Mouse (Mus musculus): Measurements from ENCODE around the gene Rnf185. TPM values are rescaled to one million over a fixed set of nuclear protein-coding genes. Genes with fewer than 3 reads are reported as not detected.

Rnf185 gene
- total RNA-seq, 2 experiments from 2014 or later, result 18.9 to 19.4 TPM

DNA sequence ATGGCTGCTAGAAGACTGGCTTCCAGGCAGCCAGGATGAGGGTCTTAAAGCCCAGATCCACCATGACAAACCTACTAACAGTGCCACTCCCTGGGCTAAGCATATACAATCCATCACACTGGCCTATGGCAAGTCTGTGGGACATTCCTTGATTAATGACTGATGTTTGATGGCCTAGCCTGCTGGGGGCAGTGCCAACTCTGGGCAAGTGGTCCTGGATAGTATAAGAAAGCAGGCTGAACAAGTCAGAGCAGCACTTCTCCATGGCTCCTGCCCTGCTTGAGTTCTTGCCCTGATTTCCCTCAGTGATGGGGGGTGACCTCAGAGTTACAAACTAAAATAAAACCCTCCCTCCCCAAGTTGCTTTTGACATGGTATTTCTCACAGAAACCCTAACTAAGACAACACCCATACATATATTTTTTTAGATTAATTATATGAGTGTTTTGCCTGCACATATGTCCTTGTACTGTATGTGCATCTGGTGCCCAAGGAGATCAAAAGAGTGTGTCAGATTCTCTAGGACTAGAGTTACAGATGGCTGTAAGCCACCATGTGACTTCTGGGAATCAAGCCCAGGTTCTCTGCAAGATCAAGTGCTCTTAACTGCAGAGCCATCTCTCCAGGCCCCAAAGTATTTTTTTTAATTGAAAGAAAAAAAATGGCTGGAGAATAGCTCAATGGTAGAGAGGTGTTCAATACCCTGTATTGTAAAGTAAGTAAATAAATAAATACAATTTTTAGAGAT, 10.3 kb downstream of the Rnf185 start:
- intact Hi-C loops (cut with DNase I), result no loop called here
- DNase-seq, result peak; percentile 68
- Histone ChIP-seq H3K27ac (peak overlapping the region; percentile 40), H3K4me3 (no peak overlapping the region)
- TF ChIP-seq CTCF (IDR thresholded peaks at IDR 0.05), result no peak

DNA sequence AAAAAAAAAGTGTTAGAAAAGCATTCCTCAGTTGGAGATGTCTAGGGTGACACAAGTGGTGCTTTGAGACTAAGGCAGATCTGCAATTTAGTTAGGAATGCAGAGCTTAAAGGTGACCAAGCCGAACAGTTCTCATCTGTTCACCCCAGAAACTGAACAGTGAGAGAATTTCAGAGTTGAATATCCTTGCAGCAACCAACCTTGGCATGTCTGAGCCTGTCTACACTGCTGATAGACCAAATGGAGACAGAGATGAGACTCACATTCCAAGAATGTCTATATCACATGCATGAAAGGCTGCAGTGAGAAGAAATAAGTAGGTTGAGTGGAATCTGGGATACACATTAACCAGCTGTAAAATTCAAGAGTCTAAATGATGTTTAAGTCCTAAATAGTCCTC, 14.5 kb downstream of the Rnf185 start:
- Histone ChIP-seq H3K27ac (no peak overlapping the region), H3K4me3 (no peak overlapping the region)
- no peak for DNase-seq
- intact Hi-C loops (cut with DNase I), result no loop called here
- no peak for TF ChIP-seq CTCF (IDR thresholded peaks at IDR 0.05)

DNA sequence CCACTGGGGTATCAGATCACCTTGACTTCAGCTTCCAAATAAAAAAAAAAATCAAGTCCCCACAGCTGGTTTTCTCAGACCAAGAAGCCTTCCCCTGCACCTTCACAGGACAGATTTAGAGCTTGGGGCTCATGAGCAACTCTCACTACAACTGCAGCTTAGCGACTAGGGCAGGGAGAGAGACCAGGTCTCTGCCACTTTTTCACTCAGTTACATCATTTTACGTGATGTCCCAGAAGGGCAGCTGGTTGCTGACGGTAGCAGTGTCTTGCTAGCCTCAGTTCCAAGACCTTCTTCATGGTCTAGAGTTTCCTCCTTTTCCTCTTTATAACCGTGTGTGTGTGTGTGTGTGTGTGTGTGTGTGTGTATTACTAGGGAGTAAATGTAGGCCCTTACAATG, 18.4 kb downstream of the Rnf185 start:
- H3K27ac ChIP-seq, result peak overlapping the region; percentile 55
- intact Hi-C loops (cut with DNase I), result no loop called here
- no peak for TF ChIP-seq CTCF (IDR thresholded peaks at IDR 0.05)
- no peak overlapping the region for H3K4me3 ChIP-seq
- peak; percentile 23 for DNase-seq

- no peak for TF ChIP-seq CTCF (IDR thresholded peaks at IDR 0.05)
- Histone ChIP-seq H3K27ac (no peak overlapping the region), H3K4me3 (no peak overlapping the region)
- intact Hi-C loops (cut with DNase I), result no loop called here
- DNase-seq, result no peak
Measured at GRCm38 (mm10) chr11:3431976-3432603, 20.1 kb downstream of the Rnf185 start.

DNA sequence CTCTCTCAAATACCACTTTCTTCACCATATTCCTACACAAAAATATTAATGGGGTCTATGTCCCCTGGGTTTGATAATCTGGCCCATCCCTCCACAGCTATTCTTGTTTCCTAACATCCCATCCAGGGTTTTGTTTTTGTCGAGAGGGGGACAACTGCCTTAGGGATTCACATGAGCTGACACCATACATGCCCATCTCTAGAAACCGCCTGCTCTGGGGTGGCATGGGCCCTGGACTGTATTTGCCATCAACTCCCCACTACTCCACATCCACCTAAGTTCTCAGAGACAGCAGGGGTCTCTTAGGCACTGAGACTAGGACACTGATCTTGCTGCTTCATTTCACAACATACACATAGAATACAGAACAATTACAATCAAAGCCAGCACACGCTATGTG, 20.6 kb downstream of the Rnf185 start:
- Histone ChIP-seq H3K4me3 (no peak overlapping the region), H3K27ac (no peak overlapping the region)
- no peak for DNase-seq
- no peak for TF ChIP-seq CTCF (IDR thresholded peaks at IDR 0.05)
- intact Hi-C loops (cut with DNase I), result no loop called here

- DNase-seq, result no peak
- no peak for TF ChIP-seq CTCF (IDR thresholded peaks at IDR 0.05)
- H3K27ac ChIP-seq, result no peak overlapping the region
- intact Hi-C loops (cut with DNase I), result no loop called here
- H3K4me3 ChIP-seq, result no peak overlapping the region
Measured at GRCm38 (mm10) chr11:3428632-3429031, 23.5 kb downstream of the Rnf185 start.

DNA sequence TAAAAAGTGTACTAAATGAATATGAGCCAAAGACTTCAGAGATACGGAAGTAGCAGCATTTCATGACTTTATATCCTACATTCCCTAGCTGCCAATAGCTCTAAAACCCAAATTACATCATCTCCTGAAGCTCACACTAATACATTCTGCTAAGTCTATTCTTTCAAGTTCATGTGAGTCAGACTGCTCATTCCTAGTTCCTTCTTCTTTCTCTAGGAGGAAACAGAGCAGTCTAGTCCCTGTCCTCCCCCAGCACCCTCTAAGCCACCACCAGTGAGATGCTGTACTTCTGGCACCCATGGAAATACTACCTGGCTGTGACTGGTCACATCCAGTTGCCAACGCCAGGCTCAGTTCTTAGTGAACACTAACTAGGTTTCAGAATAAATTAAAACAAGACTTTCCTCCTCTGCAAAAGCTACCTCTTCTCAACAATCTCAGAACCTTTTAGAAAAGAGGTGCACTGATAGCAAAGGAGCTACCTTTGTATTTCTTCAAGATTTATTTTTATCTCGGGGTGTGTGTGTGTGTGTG, 24.4 kb downstream of the Rnf185 start:
- Histone ChIP-seq H3K4me3 (no peak overlapping the region), H3K27ac (no peak overlapping the region)
- DNase-seq, result no peak
- intact Hi-C loops (cut with DNase I), result no loop called here
- TF ChIP-seq CTCF (IDR thresholded peaks at IDR 0.05), result no peak

DNA sequence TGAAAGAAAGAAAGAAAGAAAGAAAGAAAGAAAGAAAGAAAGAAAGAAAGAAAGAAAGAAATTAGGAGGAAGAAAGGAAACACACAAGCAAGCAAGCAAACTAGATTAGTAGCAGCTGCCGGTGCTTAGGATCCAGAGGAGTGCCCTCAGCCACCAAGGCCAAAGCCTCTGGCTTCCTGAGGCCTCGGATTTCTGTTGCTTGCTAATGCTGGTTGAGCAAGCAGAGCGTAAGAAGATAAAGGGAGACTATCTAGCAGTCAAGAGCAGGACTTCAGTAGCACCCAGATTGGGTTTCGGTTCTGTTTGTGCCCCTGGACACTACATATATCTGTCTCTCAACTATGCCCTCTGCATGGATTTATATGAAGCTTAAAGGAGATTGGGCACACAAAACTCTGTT, 29.9 kb downstream of the Rnf185 start:
- DNase-seq, result no peak
- no peak for TF ChIP-seq CTCF (IDR thresholded peaks at IDR 0.05)
- intact Hi-C loops (cut with DNase I), result no loop called here
- Histone ChIP-seq H3K4me3 (no peak overlapping the region), H3K27ac (no peak overlapping the region)

GRCm38 (mm10) chr11:3418741-3419140, 33.4 kb downstream of the Rnf185 start:
- no peak for TF ChIP-seq CTCF (IDR thresholded peaks at IDR 0.05)
- DNase-seq, result no peak
- Histone ChIP-seq H3K4me3 (no peak overlapping the region), H3K27ac (peak overlapping the region; percentile 49)
- intact Hi-C loops (cut with DNase I), result no loop called here

DNA sequence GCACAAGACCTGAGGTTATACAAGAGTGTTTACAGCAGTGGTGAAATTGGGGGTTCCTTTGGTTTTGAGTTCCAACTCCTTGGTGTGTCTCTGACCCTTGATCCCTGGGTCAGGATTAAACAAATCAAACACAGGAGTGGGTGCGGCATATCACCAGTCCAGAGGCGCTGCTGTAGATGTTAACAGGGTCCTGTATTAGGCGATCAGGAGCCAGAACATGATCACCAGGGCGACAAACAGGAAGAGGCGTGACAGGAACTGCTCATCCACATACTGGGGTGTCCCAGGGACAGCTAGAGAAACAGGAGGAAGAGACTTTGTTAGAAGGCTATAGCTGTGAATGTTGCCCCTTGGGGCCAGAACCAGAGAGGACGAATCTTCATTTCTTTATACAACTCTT, 34.4 kb downstream of the Rnf185 start:
- no peak for DNase-seq
- Histone ChIP-seq H3K27ac (no peak overlapping the region), H3K4me3 (no peak overlapping the region)
- no peak for TF ChIP-seq CTCF (IDR thresholded peaks at IDR 0.05)
- intact Hi-C loops (cut with DNase I), result no loop called here

DNA sequence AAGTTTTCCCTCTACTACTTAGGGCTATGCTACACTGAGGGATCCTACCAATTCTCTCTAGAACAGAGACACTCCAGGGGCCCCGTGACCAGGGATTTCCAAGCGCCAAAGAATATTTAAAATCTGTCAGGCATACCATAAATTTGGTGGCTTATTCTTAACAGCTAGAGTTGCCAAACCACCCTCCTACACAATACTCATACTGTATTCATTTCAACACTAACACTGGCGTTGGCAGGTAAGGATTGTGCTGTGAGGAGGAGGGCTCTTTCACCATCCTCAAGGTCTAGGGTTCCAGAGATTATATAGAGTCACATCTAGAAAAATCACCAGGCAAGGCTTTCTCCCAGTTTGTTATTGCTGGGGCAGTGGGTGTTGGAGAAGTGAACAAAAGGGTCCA, 35.8 kb downstream of the Rnf185 start:
- DNase-seq, result no peak
- Histone ChIP-seq H3K4me3 (no peak overlapping the region), H3K27ac (no peak overlapping the region)
- intact Hi-C loops (cut with DNase I), result no loop called here
- TF ChIP-seq CTCF (IDR thresholded peaks at IDR 0.05), result no peak

- Histone ChIP-seq H3K27ac (no peak overlapping the region), H3K4me3 (no peak overlapping the region)
- intact Hi-C loops (cut with DNase I), result no loop called here
- TF ChIP-seq CTCF (IDR thresholded peaks at IDR 0.05), result no peak
- no peak for DNase-seq
Measured at GRCm38 (mm10) chr11:3412111-3412510, 40.1 kb downstream of the Rnf185 start.

- intact Hi-C loops (cut with DNase I), result loop anchor here (1.0 to 5.0 kb wide), 3 partner anchors 22 to 62 kb away; partner anchors contain the start of gene Rnf185
- TF ChIP-seq CTCF (IDR thresholded peaks at IDR 0.05), result peak; percentile 84
- H3K4me3 ChIP-seq, result peak within 1 kb of the TSS; percentile 92
- H3K27ac ChIP-seq, result peak within 1 kb of the TSS; percentile 85
- DNase-seq, result peak; percentile 96
Measured at GRCm38 (mm10) chr11:3408997-3409732, 43.0 kb downstream of the Rnf185 start, which contains the start of gene Limk2. Limk2 (minus strand) TSS chr11:3409189.

Data from gastrocnemius, adult 2 months (tissue).